Mouse (Mus musculus): ENCODE results near the gene Sox4. TPM values are rescaled to one million over a fixed set of nuclear protein-coding genes. Genes with fewer than 3 reads are reported as not detected.

Sox4 gene
- polyA plus RNA-seq (2014; fragmentation: Illumina TruSeq; extraction: RNeasy Lipid Tissue Mini Kit (QIAGEN cat#74804); ENCODE audit: low read depth, low replicate concordance) = 9.2 TPM

GRCm38 (mm10) chr13:28953581-28953991 is at the start of gene Sox4:
Gene Sox4 (minus strand): TSS chr13:28953713.

All from heart, adult 10 weeks (tissue).